Mouse (Mus musculus) G1E (cell line): ENCODE results near the gene Sugt1. TPM values are rescaled to one million over a fixed set of nuclear protein-coding genes. Genes with fewer than 3 reads are reported as not detected.

Experiments
- ATAC-seq: 2 replicates; pipeline ENCODE4 v1.8.0; 2016; ENCODE audit warnings: mild to moderate bottlenecking; ENCODE audit not compliant: insufficient number of reproducible peaks, poor library complexity, low FRiP score, severe bottlenecking; ENCODE audit errors: extremely low read depth
- DNase-seq: peaks from one replicate; pipeline ENCODE4 v3.0.0; 2012; ENCODE audit warnings: low spot score
- H3K27me3 ChIP-seq: 2 replicates; pipeline ENCODE4 v1.6.1; 2012; ENCODE audit warnings: mild to moderate bottlenecking, low read length, inconsistent platforms; ENCODE audit not compliant: insufficient read depth
- H3K36me3 ChIP-seq: replicated peaks from 2 replicates; pipeline ENCODE3; 2012; ENCODE audit warnings: mild to moderate bottlenecking, inconsistent platforms
- H3K4me1 ChIP-seq: 2 replicates; pipeline ENCODE4 v1.6.1; 2012; ENCODE audit warnings: low read depth, low read length, inconsistent platforms, mixed read lengths; ENCODE audit not compliant: insufficient read depth
- H3K4me3 ChIP-seq: 2 replicates; pipeline ENCODE4 v1.5.1; 2012; ENCODE audit warnings: low read depth, mild to moderate bottlenecking, inconsistent platforms, low read length, moderate library complexity, mixed read lengths
- H3K9me3 ChIP-seq: replicated peaks from 2 replicates; pipeline ENCODE4 v1.6.1; 2012; ENCODE audit warnings: inconsistent platforms
- CTCF ChIP-seq: IDR thresholded peaks from 2 replicates; pipeline ENCODE4 v1.5.1; 2012; ENCODE audit warnings: low read depth, low read length, inconsistent platforms, mixed read lengths
- GATA1 ChIP-seq: IDR thresholded peaks from 2 replicates; pipeline ENCODE4 v1.6.1; 2012; ENCODE audit warnings: borderline replicate concordance, low read length, inconsistent platforms, mixed read lengths
- GATA2 ChIP-seq: IDR thresholded peaks from 2 replicates; pipeline ENCODE4 v1.6.1; 2012; ENCODE audit warnings: low read depth, low read length, inconsistent platforms, borderline replicate concordance
- POLR2AphosphoS5 ChIP-seq: IDR thresholded peaks from 2 replicates; pipeline ENCODE4 v1.6.1; 2012; ENCODE audit warnings: low read depth, low read length, inconsistent platforms; ENCODE audit not compliant: insufficient replicate concordance
- TAL1 ChIP-seq: conservative IDR thresholded peaks from 2 replicates; pipeline ENCODE4 v1.6.1; 2012; ENCODE audit warnings: low read depth, low read length, inconsistent platforms, mixed read lengths
- polyA plus RNA-seq: library from polyadenylated mRNA; stranded (reverse); fragments of >175 nt; gene quantifications from 2 replicates; pipeline ENCODE4 v1.2.3, GENCODE M21; 2012
- total RNA-seq, 2 experiments: library from RNA; stranded (forward) in 1 of 2; stranded (reverse) in 1 of 2; fragments of 200-1000 nt in 1 of 2; fragments of >200 nt in 1 of 2; fragmentation: Nextera tagmentation in 1 of 2; gene quantifications; 2 replicates each; pipeline ENCODE4 v1.2.3; 2014 to 2017

The Sugt1 gene
- total and polyA plus RNA-seq, 3 experiments, result 6.1 to 228 (median 98.9) TPM

- no peak for ATAC-seq
- no peaks in the 10 kb centered on the region for H3K4me1 ChIP-seq
- no peak within 1 kb of the TSS for H3K4me3 ChIP-seq
- H3K27me3 ChIP-seq, result peaks cover 7% of the 10 kb centered on the region; the same call in 1 of the 2 replicates
- H3K9me3 ChIP-seq, result no peaks in the 10 kb centered on the region
- DNase-seq, result no peak
- no peaks in the 10 kb centered on the region for H3K36me3 ChIP-seq
- no peak for TF ChIP-seq GATA1
- no peak for TF ChIP-seq GATA2
- TF ChIP-seq POLR2AphosphoS5, result no peak
- TF ChIP-seq CTCF, result no peak
- no peak for TF ChIP-seq TAL1
These were observed 74.5 kb downstream of the Sugt1 start, which contains the start of gene Cnmd for GRCm38 (mm10) chr14:79662001-79662400. Gene Cnmd, minus strand, starts transcription at chr14:79662170.

GRCm38 (mm10) chr14:79671008-79671407 is 83.5 kb downstream of the Sugt1 start:
- TF ChIP-seq CTCF, result no peak
- no peak for TF ChIP-seq GATA2
- no peak for TF ChIP-seq TAL1
- no peak for TF ChIP-seq POLR2AphosphoS5
- no peak for TF ChIP-seq GATA1
- no peak; the same call in 1 of the 2 replicates for ATAC-seq

GRCm38 (mm10) chr14:79672567-79672966 is 85.1 kb downstream of the Sugt1 start:
- Histone ChIP-seq H3K27me3 (no peaks in the 10 kb centered on the region), H3K4me1 (no peaks in the 10 kb centered on the region), H3K36me3 (no peaks in the 10 kb centered on the region), H3K4me3 (no peak overlapping the region), H3K9me3 (no peaks in the 10 kb centered on the region)
- ATAC-seq (no peak), DNase-seq (no peak)
- no peak for TF ChIP-seq CTCF
- TF ChIP-seq GATA2, result no peak
- TF ChIP-seq TAL1, result no peak
- no peak for TF ChIP-seq GATA1
- TF ChIP-seq POLR2AphosphoS5, result no peak

More at GRCm38 (mm10) chr14:79671008-79671407, 83.5 kb downstream of the Sugt1 start:
- H3K36me3 ChIP-seq, result no peaks in the 10 kb centered on the region
- DNase-seq, result no peak
- H3K4me3 ChIP-seq, result no peak overlapping the region
- H3K27me3 ChIP-seq, result no peaks in the 10 kb centered on the region
- H3K4me1 ChIP-seq, result no peaks in the 10 kb centered on the region
- no peaks in the 10 kb centered on the region for H3K9me3 ChIP-seq

- TF ChIP-seq GATA2 (no peak), TAL1 (no peak), CTCF (no peak), POLR2AphosphoS5 (no peak)
- ATAC-seq (no peak), DNase-seq (no peak)
- Histone ChIP-seq H3K36me3 (no peaks in the 10 kb centered on the region), H3K4me3 (no peak overlapping the region), H3K27me3 (no peaks in the 10 kb centered on the region), H3K9me3 (no peaks in the 10 kb centered on the region), H3K4me1 (no peaks in the 10 kb centered on the region)
These were observed 85.9 kb downstream of the Sugt1 start for GRCm38 (mm10) chr14:79673083-79674013.

- ATAC-seq (no peak), DNase-seq (no peak)
- H3K9me3 ChIP-seq, result no peaks in the 10 kb centered on the region
- no peaks in the 10 kb centered on the region for H3K4me1 ChIP-seq
- TF ChIP-seq GATA1, result no peak
- H3K27me3 ChIP-seq, result no peaks in the 10 kb centered on the region
- no peaks in the 10 kb centered on the region for H3K36me3 ChIP-seq
- H3K4me3 ChIP-seq, result no peak overlapping the region
These were observed 89.7 kb downstream of the Sugt1 start for GRCm38 (mm10) chr14:79677108-79677753.

GRCm38 (mm10) chr14:79677891-79678687 is 90.6 kb downstream of the Sugt1 start:
- Histone ChIP-seq H3K36me3 (no peaks in the 10 kb centered on the region), H3K9me3 (no peaks in the 10 kb centered on the region), H3K27me3 (no peaks in the 10 kb centered on the region), H3K4me3 (no peak overlapping the region), H3K4me1 (no peaks in the 10 kb centered on the region)
- DNase-seq (no peak), ATAC-seq (no peak)
- no peak for TF ChIP-seq CTCF
- TF ChIP-seq GATA2, result no peak
- no peak for TF ChIP-seq GATA1
- no peak for TF ChIP-seq POLR2AphosphoS5
